Mouse (Mus musculus) granulocyte monocyte progenitor cell, adult 5-6 weeks (primary cell): Measurements from ENCODE around the gene Arl15. TPM values are rescaled to one million over a fixed set of nuclear protein-coding genes. Genes with fewer than 3 reads are reported as not detected.
A peak's percentile ranks its signal among the peaks of the same experiment; 100 is the strongest.

Source experiments
- ATAC-seq: replicated peaks from 2 replicates; pipeline ENCODE4 v1.8.0; 2016; ENCODE audit warnings: mild to moderate bottlenecking, moderate TSS enrichment, inconsistent platforms; ENCODE audit not compliant: poor library complexity, severe bottlenecking
- total RNA-seq, 2 experiments: library from RNA; stranded (forward) in 1 of 2; stranded (reverse) in 1 of 2; fragments of 200-712, 200-1000 nt in 1 of 2; fragments of >200 nt in 1 of 2; fragmentation: Nextera tagmentation in 1 of 2; gene quantifications; 2 replicates each; pipeline ENCODE4 v1.2.3; 2014 to 2017

The Arl15 gene
- total RNA-seq, 2 experiments from 2014 or later: 16.1 to 17.3 TPM

DNA sequence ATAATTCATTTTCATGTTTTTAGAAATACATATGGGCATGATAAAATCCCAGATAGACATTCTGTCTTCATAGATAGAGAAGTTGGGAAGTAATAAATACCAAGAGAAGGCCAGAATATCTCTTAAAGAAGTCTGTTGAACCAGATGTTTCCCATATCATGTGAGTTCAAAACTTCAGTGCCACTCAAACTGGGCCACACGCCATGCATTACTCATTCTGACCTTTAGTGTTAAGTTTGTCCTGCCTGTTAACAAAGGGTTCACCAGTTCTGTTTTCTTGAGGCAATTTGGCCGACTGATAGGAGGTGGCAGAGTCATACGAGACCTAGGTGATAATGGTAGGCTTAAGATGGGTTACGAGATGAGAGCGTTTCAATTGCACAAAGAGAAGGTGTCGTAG lies 71.1 kb downstream of the Arl15 start:
- no peak for ATAC-seq

DNA sequence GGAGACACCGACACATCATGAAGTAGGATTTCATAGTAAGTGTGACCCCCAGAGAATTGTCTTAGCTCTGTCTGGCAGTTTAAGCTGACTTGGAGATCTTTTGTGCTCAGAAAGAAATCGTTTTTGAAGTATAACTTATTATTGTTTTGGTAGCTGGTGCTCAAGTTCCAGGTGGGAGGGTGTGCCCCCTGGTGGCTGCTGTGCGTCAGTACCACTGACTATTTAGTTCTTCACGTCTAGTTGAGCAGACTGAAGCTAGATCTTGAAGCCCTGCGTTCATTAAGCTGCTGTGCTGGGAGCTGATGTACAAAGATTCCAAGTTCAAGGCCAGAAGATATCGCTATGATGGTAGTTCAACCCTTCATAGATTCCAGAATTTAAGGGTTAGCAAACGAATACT lies 71.5 kb downstream of the Arl15 start:
- peak; percentile 44 for ATAC-seq

DNA sequence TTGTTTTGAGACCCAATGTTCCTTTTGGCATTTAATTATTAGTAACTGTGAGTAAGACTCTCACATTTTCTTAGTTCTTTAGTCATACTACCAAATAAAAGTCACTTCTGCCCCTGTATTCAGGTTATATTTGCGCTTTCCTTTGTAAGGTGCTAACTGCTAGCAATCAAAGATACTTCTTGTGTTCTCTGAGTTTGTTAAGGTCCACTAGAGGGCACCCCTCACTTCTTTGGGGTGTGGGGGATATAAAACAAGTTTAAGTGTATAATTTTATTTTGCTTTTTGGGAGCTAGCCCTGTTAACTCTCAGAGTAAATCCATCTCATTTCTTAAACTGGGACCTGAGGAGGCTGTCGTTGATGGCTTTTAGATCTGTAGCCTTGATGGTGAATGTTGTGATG lies 73.4 kb downstream of the Arl15 start:
- no peak for ATAC-seq

DNA sequence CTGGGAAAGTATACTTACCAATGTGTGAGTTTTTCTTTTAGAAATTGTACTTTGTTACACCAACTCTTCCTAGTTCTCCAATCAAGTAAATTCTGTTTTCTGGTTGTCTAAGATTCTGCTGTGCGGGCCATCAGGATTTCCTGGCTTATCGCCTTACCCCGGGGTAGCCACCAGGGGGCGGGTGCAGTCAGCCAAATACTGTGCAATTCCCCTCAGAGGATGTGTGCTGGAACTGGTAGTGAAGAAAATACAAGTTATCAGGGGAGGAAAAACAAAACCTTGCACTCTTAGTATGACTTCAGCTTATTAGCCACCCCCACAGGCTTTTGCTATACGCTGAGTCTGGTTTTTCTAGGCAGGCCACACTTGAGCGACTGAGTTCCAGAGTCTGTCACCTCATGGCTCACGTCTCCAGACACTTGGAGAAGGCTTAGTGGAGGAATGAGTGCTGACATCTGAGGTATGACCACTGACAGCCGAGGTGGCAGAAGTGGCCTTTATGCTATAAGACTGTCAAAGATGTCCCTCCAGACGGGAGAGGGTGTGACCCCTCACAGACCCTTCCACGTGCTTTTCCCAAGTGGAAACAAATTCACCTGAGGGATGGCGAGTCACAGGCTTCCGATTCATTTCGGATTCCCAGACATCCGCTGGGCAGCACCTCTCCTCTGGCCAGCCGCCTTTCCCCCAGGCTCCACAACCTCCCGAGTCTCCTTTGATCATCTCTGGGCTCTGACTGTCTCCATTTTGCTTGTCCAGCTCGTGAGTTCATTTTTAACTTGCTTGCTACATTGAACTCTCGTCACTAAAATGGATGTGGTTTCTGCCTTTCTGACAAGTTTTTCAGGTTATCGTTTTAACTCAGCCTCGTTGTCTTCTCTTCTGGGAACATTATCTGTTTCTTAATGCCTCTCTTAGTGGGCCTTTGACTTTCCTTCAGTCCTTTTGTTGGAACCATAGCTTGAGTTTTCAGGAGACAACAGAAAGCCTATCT lies 75.2 kb downstream of the Arl15 start:
- ATAC-seq: peak; percentile 69

DNA sequence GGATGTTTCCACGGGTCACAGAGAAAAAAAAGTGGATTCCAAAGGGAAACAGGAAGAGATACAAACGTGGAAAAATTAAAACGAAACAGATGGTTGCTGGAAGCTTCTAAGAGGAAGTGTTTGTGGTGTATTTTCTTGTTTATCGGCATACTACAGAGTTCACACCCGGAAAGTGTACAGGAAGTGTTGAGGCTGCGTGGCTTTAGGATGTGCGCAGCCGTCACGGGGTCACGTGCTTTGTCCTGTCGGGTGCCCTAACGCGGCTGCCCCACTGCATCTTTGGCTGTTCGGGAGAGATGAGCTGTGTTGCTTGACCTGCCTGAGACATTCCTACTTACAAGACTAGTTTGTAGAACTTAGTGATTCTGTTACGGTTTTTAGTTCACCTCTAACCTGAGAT lies 76.1 kb downstream of the Arl15 start:
- peak; percentile 83 for ATAC-seq

DNA sequence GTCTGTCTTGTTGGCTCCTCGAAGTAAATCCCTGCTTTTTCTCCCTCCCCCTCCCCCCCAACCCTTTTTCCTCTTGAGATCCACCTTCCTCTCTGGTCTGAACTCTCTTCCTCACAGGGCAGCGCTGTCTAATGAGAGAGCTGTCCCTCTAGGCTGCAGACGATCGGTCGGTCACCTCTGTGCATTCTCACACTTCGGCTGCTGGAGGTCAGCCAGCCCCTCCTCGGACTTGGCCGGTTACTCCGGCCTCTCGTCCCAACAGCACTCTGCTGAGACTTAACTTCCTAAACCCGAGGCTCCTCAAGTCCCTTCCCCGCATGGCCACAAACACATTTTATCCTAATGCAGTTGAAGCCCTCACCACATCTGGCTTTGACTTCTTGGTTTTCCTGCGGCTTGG lies 77.5 kb downstream of the Arl15 start:
- no peak for ATAC-seq

DNA sequence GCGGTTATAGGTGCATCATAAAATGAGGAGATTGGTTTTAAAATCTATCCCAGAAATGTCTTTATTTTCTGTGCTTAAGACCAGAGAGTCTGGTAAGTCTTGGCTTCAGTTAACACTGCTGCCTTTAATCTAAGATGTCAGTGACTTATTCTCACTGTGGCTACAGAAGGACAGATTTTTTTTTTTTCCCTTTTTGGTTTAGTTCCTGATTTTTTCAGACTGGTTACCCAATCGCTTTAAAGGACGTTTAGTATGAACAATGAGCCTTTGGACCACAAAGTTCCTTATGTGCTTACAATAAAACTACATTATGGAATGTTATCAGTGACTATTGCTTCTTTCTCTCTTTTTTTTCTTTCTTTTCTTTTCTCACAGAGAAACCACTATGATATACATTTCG lies 81.4 kb downstream of the Arl15 start:
- ATAC-seq: peak; percentile 53

DNA sequence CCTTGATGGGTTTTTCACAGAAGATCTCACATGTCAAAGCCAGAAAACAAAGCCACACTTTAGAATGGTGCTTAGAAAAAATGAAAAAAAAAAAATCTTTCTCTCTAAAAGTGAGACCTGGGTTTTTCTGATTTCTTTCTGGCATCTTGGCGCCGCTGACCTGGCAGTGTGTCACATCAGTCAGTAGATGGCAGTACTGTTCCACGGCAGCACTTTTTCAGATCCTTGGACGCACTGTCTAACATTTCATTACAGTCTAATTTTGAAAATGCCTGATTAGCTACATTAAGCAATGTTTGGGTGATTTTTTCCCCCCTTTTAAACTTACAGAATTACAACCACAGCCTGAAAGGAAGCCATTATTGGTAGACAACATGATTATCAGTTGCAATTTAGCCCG lies 83.1 kb downstream of the Arl15 start:
- peak; percentile 84 for ATAC-seq

DNA sequence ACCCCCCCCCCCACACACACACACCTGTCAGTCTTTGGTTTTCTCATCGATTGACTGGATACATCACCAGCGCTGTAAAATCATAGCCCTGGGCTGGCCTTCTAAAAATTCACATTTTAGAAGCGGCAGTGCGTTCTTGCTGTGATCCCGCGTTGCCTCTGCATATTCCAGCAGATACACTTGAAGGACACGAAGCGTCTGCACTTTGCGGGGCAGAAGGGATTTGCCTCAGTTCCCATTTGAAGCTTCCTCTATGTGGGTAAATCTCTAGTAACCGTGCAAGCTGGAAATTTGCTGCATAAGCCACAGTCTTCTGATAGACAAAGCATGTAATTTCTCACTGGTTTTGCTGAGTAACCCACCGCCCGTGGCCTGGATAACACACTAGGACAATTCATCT lies 84.3 kb downstream of the Arl15 start:
- no peak for ATAC-seq

DNA sequence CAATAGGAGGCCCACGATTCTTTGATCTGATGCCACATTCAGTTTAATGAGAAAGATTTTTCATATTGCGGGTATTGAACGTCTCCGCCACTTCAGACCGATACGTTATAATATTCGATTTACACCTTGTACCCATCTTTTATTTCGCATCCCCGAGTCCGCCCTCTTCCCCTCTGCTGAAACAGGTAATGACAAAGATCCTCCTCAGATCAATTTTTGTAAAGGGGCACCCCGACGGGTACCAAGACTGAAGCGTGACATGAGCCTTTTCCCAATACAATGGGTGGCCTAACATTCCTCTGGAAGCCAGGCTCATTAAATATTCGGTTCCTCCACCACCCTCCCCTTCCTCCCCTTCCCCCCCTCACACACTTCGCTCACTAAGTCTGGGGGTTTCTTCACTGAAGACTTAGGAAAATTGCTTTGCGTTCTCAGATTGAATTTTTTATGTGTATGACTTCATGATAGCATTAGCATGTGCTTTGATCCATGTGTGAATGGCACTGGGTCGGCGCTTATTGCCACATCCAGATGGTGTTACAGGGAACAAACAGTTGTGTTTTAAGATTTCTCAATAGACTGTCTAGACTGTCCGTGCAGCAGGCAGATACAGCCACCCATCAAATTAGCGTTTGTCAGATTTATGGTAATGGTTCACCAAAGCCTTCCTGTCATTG lies 85.5 kb downstream of the Arl15 start:
- peak; percentile 77 for ATAC-seq

DNA sequence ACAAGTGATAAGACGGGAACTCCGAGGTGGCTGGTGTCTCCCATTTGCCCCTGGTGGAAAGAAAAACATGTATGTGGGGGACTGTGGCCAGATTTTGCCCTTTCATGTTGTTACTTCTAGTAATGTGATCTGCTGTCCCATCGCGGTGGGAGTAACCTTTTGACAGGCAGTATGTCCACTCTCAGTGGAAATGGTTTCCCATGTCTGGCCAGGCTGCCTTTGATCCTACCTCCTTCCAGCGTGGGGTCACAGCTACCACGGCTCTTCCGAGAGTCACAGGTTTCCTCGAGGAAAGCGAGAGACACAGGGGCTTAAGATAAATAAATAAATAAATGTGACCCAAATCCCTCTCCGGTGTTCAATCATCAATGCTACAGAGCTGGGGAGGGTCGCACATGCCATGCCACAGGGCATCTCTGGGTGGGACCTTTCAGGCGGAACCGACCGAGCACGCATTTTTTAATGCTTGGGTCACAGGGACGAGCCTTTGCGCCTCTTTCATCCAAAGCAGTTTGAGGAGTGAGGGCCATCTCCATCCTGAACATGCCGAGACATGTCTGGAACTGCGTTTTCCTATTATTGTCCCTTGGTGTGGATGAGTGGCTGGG lies 86.4 kb downstream of the Arl15 start:
- ATAC-seq: no peak

DNA sequence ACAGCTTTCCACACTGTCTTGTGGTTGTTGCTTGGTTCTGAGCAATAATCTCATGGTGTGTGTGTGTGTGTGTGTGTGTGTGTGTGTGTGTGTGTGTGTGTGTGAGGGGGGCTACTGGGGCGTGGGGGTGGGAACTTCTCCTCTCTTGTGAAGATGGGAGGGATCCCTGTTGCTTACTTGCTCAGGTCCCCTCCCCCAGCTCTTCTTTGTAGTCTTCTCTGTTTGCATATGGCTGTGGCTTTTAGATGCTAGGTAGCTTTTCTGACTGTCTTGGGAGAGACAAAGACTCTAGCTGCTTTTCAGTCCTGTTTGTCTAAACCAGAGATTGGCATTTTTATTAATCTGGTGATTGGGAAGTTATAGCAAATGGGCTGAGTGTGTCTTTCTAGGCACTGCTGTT lies 88.7 kb downstream of the Arl15 start:
- no peak for ATAC-seq

DNA sequence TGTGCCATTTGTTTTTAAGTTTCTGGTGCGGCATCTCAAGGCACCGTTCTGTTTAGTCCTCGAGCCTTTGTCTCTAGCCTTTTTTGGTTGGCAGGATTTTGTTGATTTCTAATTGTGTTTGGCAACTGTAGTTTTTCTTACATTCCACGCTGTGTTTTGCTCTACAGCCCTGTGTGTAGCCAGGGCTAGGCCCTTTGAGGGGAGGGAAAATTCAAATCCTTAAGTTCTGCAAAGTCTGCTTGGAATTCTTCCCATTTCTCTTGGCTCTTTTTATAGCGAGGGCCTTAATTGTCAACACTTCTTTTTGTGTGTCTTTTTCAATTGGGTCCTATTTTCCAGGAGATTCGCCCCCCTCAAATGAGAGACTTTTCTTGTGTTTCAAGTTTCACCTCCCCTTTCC lies 92.8 kb downstream of the Arl15 start:
- ATAC-seq: no peak

DNA sequence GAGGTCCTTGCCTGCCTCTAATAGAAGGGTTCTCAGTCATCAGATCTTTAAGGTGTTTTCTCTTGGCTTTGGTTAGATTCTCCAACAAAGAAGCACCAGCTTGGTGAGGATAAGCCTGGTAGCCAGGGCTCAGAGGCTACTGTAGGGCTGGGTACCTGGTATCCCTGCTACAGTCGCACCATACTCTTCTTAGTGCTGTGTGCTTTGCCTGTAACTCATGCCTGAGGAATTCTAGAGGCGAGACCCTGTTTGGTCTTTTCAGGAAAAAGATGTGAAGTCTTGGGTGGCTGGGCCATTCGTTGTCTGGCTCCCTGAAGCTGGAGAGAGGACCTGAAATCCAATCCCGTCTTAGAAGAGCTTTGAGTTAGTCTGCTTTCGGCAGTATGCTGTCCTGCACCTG lies 93.8 kb downstream of the Arl15 start:
- ATAC-seq: no peak

DNA sequence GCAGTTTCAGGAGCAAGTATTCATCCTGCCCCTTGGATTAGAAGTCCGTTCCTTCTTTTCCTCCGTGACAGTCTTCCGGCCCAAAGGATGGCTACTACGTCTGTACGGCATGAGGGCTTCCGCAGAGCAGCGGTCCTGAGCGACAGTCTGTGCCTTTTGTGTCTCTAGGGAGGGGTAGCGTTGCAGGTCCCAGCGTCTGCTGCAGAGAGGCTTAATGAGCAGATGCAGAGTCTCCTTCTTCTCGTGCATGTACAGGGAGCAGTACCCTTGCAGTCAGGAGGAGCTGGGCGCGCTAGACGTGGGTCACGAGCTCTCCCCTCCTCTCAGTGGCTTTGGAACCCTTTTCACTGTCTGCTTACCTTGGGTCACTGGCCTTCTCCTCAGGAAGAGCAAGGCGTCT lies 94.4 kb downstream of the Arl15 start:
- ATAC-seq: no peak

DNA sequence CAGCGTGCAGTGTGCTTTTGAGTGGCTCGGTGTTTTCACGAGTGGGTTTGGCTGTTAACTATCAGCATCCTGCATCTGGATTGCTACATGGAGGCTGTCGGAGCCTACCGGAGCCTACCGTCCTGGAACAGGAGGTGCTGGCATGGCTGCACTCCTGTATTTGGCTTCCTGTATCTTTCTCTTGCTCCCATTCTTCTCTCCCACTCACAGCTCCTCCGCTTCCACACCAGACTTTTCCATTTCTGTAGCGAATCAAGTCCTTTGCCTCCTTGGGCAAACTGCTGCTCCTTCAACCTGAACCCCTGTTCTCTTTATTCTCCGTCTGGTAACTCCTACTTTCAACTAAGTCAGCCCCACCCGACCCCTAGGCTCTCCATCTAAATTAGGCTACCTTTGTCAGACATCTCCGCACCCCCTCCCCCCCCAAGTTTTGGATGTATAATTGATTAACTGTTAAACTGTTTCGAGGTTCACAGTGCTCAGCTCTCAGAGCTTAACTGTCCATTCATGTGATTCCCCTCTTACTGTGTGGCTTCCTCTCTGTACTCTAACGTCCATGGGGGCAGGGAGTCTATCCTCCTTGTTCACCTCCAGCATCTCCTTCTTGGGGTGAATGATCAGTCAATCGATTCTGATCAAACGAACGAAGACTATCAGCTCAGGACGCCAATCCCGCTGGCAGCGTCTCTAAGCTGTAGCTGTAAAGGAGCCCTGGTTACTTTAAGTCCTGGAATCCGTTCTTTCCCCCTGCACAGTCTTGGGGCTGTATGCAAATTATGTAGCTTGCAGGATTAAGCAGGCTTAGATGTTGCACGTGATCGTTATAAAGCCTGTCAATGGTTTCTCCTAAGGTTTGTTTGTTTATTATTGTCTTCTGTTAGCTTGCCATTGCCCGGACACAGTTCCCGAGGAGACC lies 95.1 kb downstream of the Arl15 start:
- no peak for ATAC-seq

DNA sequence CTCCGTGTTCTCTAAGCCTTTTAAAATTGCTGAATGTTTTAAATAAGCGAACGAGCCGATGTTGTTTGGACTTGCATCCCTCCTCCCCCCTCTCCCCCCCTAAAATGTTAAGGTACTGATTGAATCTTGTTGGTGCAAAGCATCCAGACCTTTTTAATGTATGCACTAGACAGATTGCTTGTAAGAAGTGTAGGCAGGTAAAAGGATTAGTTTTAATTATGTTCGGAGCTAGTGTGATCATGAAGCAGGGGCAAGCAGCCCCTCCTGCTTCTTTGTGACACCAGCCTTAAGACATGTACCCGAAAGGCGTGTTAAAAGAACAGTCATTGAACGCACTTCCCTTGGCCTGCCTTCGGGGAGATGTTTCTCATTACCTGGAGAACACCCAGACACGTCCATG lies 102.4 kb downstream of the Arl15 start:
- no peak for ATAC-seq

DNA sequence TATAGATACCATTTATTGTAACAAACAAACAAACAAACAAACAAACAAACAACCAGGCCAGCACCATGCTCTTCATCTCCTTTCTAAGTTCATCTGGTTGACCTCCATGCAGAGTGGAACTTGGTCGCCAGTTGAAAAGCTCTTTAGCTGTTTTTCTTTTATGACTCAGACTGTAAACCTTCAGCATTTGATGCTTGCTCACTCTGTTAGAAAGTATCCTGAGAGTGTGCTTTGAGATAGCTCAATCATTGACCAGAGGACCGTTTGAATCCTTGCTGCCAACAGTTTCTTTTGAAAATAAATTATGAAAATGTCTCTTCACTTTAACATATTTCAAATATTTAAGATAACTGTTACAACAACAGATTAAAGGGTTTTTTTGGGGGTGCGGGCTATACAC lies 103.2 kb downstream of the Arl15 start:
- ATAC-seq: no peak

DNA sequence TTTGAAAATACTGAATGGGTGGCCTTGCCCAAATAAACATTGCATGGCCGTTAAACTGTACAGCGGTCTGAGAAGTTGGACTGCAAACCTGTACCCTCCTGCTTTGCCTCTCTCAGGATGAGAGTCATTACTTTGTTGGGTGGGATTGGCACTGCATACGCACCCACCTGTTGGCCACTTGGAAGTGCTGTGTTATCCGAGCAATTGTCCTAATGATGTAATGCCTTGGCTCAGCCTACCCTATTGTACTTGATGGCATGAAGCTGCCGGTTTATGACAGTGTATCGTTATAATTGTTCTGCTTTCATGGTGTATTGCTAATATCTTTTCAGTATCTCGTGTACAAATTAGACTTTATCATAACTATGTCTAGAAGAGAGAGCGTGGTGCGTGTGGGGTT lies 103.6 kb downstream of the Arl15 start:
- ATAC-seq: no peak

DNA sequence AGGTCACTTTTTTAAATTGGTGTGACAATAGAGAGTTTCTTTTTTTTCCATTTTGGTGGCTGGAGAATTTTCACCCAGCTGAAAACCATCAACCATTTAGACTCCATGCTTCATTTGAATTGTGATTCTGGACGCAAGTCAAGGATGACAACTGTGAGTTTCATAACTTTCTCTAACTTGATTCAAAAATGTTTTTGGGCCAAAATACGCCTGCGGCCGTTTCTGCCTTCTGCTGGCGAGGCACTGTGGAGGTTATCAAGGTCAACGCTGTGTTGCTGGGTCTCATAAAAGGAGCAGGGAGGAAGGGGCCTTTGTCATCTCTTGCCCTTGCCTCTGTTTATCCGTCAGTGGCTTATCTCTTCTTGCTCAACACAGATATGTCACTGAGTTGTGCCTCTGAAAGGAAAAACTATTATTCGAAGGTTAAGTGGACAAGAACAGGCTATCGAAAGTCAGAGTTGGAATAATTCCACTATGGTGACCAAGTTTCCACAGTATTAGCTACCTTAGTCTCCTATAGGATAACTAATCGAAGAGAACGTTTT lies 106.8 kb downstream of the Arl15 start:
- no peak for ATAC-seq
